Mouse (Mus musculus) liver, postnatal 0 days (tissue): Measurements from ENCODE around the gene Gm9903.

Source experiments
- CTCF ChIP-seq: sonication (generic); IDR thresholded peaks from 2 replicates; pipeline ENCODE4 v1.5.1; 2016; ENCODE audit warnings: antibody characterized with exemption, low read depth
- EP300 ChIP-seq: IDR thresholded peaks from 2 replicates; pipeline ENCODE4 v1.6.1; 2016; ENCODE audit warnings: antibody characterized with exemption, low read depth, mild to moderate bottlenecking

GRCm38 (mm10) chr5:33614391-33614790, 15.3 kb upstream of the Gm9903 start:
- no peak for TF ChIP-seq CTCF
- no peak for TF ChIP-seq EP300
